Mouse (Mus musculus) megakaryocyte, adult 5-6 weeks (primary cell): ENCODE data around the gene Gdpgp1. TPM values are rescaled to one million over a fixed set of nuclear protein-coding genes. Genes with fewer than 3 reads are reported as not detected.

Experiments used
- ATAC-seq: 2 replicates; pipeline ENCODE4 v1.8.0; 2016; ENCODE audit warnings: mild to moderate bottlenecking, inconsistent platforms; ENCODE audit not compliant: poor library complexity, severe bottlenecking
- total RNA-seq, 2 experiments: library from RNA; stranded (forward) in 1 of 2; stranded (reverse) in 1 of 2; fragments of 153-499, 151-499 nt in 1 of 2; fragments of 221-1000, 200-1000 nt in 1 of 2; gene quantifications; 2 replicates each; pipeline versions ENCODE4 v1.2.3 to v1.2.4; 2015 to 2017

Gdpgp1 gene
- total RNA-seq, 2 experiments from 2014 or later = 1.9 to 5.4 TPM

DNA sequence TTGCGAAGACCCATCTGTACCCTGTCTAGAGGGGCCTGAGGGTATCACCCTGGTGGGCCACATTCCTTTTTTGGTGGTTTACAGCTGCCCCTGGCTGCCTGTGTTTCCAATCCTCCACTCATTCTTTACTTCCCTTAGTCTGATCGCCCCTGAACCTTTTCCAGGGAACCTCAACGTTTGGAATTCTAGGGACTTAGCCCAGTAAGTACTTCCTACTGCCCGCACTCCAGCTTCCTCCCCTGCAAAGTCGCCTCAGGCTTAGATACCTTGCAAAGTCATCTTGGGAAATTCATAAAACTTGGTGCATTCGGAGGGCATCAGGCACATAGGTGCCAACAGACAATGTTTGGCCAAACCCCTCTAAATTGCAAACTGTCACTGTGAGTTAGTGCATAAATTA lies 33.4 kb upstream of the Gdpgp1 start:
- no peak for ATAC-seq

DNA sequence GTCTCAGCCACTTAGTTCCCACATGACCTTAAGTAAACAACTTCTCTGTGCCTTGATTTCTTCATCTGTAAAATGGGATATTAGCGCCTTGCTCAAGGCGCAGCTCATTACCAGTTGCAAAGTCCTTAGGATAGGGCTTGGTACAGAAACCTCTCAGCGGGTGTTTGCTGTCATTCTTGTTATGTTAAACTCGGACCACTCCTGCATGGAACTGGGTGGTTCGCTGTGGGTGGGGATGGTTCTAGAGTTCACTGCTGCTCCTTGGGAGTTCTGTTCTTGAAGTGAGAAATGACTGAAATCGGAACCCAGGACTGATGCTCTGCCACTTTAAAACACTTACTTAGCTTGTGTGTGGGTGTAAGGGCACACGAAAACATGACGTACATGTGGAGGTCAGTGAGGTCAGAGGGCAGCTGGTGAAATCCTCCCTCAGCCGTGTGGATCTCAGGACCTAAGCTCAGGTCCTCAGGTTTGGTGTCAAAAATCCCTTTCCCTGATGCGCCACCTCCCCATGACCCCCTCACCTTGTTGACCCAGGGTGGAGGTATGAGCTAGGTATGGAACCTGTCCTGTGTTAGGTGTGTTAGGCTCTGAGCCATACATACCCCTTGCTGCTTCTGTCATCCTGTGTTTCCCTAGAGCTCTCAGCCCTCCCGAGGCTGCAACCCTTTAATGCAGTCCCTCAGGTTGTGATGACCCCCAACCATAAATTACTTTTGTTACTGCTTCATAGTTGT lies 32.6 kb upstream of the Gdpgp1 start:
- ATAC-seq = no peak

DNA sequence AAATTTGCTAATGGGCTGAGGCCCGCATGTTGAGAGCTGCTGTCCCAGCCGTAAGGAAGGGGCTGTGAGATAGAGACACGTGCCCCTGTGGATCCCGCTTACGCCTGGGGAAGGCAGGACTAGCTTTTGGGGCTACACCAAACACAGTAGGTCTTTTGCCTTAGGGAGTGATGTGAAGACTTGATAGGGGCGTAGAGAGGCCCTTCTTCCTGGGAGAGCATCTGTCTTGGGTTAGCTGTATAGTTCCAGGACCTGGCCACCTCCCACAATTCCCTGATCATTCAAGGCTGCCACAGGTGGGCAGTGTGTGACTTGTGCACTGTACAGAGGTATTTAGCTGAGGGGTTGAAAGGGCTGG lies 32.1 kb upstream of the Gdpgp1 start:
- ATAC-seq = no peak

DNA sequence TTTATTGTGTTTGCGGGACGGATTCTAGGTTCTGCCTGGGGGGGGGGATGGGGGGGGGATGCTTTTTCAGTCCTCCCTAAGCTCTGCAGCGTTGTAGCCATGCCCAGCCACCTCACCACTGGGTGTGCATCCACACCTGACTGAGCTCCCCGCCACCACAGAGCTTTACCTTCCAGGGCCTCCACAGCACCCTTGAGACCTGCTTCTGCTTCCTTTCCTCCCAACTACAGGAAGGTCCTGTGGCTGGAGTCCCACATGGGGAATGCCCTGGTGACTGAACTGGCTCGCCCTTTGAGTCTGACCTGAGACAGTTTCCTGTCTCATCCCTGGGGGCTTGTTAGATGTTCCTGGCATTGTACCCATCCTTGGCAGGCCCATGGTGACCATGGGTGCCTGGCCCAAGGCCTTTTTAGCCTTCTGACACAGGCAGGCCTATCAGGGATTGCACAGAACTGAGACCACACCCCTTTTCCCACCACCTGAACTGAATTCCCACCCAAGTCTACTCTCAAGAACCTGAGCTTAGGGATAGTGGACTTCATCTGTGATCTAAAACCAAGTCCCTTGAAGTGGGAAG lies 31.6 kb upstream of the Gdpgp1 start:
- ATAC-seq = no peak

DNA sequence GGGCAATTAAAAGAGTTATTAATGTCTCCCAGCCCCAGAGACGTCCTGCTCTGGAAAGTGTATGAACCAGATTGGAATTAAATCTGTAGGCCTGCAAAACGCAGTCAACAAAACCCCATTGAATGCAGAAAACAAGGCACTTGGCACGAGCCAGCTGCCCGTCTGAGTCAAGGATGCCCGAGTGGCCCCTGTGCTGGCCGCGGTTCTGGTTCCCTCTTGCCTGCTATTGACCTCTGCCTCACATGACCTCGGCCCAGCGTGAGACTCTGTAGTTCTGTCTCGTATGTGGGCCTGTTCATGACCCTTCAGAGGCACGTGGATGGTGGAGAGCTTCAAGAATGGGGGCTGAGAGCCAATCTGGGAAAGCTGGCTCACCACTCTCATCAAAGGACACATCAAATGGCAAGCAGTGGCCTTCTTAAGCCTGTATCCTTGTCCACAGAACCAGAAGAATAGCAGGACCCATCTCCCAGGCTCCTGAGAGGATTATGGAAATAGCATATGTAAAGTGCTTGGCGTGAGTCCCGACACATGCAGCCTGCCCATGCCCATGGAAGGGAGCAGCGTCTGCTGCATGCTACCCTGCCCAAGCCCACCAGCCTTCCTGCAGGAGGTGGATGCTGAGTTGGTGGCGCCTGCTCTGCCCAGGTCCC lies 30.7 kb upstream of the Gdpgp1 start:
- ATAC-seq = no peak

DNA sequence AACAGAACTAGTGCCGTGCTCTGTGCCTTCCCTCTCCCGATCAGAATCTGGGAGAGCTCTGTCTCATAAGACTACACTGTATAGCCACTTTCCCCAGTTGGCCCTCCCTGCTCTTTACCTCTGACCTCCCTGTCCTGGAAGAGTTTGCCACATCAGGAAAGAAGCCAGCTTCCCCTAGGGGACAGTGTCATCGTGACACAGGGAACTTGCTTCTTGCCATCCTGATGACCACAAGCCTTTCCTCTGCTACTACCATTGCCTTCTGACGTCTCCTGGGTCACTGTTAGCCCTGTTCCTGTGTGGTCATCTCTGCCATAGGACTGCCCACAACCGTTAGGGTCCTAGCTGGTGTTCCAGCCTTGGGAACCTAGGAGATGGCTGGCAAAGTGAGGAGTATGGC lies 29.7 kb upstream of the Gdpgp1 start:
- peak; percentile 53 for ATAC-seq

DNA sequence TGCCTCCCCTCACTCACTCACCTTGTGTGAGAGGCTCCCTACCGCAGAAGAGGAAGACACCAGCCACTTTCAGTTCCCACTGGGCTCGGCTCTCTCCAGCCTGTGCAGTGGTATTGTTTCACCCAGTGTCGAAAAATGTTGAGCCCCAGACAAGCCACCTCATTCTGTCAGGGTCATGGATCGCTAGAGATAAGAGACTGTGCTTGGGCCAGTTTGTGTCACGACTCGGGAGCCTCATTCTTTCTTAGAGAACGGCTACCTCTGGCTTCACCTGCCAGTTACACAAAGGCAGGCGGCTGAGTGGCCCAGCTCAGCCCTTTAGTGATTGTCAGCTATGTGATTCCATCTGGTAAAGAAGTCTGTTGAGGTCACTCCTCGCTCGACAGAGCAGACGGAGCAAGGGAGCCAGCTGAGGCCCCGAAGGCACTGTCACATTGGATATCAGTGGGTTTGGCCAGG lies 29.0 kb upstream of the Gdpgp1 start:
- ATAC-seq = peak; percentile 62

DNA sequence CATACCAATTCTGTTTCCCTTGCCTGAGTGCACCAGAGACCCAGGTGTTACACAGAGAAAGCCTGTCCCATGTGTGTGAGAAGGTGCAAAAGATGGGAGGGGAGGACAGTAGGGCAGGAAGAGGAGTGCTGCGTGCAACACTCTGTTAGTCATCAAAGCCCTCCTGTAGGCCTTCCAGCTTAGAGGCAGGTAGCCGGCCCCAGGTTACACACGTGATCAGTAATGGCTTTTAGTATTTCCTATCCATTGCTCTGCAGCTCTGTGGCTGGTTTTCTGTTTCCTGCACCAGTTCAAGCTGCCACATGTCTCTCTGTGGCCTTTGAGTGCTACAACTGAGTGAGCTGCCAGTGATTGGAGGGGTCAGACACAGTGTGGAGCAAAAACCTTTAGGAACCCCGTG lies 28.3 kb upstream of the Gdpgp1 start:
- no peak for ATAC-seq

DNA sequence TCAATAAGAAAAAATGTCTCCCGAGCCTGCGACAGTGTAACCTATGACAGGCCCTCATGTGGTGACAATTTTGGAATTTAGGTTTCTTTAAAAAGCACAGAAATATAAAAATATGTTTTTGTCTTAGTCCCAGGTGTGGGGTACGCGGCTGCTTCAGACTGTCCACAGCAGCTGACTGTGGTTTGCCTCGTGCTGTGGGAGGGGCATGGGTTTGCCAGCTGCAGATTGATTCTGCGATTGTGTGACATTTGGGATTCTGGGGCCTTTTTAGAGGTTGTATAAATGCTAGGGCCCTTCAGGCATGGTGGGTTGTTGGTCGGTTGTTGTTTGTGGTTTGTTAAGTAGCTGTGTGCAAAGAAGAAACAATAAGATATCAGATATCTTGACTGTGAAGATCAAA lies 27.7 kb upstream of the Gdpgp1 start:
- no peak for ATAC-seq

DNA sequence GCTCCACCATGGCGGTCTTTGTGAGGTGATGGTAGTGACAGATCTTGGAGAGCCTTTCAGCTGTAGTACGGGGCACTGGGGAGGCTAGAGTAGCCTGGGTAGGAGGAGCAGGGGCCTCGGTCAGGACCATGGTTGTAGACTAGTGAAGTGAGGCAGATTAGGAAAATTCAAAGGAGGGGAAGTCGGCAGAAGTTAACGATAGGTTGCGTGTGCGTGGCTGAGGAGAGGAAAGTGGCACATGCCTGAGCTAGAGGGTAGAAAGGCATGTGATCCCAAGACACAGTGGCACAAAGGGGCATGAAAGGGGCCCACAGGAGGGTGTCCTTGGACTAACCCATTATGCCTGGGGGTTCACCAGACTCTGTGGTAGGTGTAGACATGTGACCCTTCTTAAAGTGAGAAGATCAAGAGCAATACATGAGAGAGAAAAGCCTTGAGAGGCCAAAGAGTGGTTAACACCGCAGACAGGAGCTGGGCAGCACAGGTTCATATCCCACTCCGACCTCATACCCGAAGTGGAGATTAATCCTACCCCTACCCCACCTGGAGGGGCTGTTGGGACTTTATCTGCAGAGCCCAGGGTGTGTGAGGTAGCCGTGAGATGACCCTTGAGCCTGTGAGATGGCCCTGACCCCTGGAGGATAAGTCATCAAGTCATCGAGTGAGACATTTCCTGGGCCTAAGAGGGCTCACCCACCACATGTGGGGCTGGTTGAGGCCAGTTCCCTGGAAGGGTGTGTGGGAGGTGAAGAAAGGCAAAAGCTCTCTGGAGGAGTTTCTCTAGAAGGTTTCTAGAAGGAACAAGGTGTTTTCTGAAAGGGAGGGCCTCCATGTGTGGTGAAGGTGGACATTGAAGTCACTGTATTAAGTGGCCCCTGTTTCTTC lies 26.7 kb upstream of the Gdpgp1 start:
- no peak for ATAC-seq

DNA sequence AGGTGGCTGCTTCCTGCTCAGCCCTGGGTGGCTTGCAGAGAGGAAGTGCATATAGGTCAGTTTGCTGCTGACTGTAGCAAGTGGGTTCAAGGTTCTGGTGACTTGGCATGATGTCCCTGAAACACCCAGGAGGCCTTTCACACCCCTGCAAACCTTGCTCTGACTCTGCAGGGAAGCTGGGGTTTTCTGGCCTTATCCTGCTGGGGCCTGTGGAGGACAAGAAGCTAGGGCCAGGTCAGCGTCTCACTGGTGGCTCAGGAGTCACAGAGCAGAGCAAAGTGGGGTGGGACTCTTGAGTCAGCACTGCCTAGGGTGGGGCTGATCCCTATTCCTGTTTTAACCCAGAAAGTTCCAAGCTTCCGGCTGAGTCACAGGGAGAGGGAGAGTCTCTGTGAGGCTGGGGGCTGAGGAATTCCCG lies 25.3 kb upstream of the Gdpgp1 start:
- peak; percentile 19 for ATAC-seq

DNA sequence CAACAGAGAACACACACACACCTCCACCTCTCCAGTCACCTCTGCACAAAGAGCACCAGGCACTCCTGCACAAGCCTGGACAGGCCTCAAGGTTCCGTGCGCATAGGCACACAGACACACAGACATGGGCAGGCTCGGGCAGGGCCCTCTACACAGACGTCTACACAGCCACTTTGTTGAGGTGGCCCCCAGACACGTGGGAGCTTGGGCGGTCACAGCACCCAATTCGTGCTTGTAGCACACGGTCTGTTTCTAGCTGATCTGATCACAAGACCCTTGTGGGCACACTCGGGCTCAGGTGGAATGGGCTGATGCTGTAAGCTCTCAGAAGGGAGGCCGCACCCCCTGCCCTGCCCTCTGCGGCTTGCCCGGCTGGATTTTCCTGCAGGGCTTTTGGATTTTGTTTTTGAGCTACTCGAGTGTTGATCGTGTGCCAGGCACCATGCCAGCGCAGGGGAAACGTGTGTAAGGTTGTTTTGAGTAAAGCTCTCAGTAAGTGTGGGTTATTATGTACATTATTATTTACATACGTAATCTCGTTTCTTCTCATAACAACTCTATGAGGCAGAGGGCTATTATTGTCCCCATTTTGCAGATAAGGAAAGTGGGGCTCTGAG lies 24.5 kb upstream of the Gdpgp1 start:
- ATAC-seq = no peak

DNA sequence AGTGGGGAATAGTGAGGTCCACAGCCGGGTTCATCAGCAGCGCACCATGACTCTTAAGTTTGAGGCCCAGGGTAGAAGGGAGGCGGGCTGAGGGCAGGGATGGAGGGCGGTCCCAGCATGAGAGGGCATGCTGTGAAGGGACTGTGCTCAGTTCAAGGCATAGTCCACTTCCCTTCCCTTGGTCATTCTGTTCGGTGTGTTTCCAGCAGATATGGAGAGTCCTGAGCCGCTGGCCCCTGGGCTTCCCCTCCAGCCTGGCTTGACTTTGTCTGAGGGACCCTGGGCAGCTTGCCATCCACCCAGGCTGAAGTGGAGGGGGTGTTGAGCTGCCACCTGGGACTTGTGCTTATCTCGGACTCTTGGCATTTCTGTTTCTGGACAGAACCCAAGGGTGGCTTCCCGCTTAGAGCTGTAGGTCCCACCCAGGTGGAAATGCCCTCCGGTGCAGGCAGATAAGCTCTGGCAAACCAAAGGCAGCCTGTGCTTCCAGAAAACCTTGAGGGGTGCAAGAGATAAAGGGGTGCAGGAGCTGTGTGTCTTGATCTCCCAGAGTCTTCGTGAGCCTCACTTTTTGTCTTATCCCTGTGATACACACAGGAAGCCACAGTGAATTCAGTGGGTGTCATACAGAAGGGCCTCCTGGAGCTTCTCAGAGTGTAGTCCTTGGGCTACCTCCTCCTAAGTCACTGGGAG lies 23.8 kb upstream of the Gdpgp1 start:
- peak; percentile 50 for ATAC-seq

DNA sequence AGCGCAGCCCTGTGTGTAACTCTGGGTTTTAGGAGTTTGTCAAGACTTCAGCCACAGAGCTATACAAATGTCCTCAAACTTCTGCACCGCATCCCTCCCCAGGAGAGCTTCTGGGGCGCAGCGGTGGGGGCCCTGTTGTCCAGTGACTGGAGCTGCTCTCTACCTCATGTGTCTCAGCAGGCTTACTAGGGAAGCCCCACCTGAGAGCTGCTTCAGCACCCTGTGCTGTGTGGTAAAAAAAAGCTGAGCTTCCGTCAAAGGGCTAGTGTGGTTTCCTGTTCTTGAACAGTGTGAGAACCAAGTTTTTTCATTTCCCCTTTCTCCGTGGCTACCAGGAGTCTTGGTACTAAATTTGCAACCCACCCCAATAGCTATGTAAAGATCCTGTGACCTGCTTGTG lies 23.0 kb upstream of the Gdpgp1 start:
- ATAC-seq = peak; percentile 78

DNA sequence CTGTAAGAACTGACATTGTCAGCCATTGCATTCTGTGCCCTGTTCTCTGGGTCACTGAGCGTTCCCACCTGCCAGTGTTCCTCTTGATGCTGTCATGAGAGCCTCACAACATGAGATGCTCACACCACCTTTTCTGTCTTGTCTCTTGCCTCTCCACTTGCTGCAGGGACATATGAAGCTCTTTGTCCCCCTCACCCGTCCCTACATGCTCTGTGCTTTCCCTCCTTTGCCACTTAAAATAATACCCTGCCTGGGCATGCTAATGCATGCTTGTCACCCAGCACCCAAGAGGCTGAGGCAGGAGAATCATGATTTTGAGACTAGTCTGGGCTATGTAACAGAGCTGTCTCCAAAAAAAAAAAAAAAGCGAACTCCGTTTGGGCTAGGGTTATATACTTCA lies 21.7 kb upstream of the Gdpgp1 start:
- no peak for ATAC-seq

DNA sequence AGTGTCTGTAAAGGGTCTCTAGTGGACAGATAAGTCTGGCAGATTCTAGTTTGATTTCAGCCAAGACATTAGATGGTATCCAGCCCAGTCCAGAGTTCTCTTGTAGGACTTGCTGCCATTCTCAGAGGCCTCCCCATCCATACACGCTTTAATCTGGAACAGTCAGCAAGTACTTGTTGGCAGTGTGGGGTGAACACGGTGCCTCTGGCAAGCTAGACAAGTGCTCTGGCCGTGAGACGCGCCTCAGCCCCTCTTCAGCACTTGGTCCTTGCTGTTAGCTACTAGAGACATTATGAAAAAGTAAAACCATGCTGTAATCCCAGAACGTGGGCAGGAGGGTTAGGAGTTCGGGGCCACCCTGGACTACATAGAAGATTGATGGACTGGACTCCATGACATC lies 19.1 kb upstream of the Gdpgp1 start:
- ATAC-seq = no peak

DNA sequence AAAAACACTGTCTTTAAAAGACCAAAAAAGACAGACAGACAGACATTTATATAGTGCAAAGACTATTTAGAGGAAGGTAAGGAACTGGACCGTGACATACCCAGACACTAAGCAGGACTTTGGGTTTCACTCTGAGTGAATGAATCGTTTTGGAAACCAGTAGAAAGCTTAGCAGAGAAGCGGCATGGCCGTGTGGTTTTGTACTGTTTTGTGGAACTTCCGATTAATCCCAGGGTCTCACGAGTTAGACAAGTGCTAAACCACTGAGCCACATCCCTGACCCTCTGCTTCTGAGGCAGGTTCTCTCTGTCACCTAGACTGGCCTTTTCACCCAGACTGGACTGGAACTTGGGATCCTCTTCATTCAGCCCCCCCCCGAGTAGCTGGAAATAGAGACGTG lies 18.2 kb upstream of the Gdpgp1 start:
- no peak for ATAC-seq

DNA sequence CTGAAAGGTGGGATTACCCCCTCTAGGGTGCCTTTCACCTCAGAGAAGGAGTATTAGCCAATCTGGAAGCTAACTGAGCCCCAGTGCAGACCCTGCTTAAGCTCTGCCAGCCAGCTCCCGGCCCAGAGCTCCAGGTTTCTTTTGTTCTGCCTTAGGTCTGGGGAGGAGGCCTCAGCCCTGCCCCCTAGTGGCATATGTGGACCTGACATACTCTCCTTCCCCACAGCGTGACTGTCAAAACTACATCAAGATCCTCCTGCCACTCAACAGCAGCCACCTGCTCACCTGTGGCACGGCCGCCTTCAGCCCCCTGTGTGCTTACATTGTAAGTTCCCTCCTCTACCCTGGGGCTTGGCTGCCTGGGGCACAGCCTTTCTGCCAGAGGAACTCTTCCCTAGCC lies 17.3 kb upstream of the Gdpgp1 start:
- ATAC-seq = peak; percentile 95

DNA sequence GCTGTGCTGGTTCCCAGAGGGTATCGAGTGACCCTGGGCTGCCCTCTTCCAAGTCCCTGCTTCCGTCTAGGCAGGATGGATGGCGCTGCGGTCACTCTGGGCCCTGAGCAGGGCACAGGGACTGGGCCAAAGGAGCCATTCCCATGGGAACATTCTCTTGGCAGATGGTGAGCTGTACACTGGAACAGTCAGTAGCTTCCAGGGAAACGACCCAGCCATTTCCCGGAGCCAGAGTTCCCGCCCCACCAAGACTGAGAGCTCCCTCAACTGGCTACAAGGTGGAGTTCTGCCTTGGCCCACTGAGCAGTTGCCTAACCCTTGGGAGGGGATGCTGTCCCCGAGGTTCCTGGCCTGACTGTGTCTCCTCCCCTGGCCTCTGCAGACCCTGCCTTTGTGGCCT lies 16.1 kb upstream of the Gdpgp1 start:
- ATAC-seq = no peak

DNA sequence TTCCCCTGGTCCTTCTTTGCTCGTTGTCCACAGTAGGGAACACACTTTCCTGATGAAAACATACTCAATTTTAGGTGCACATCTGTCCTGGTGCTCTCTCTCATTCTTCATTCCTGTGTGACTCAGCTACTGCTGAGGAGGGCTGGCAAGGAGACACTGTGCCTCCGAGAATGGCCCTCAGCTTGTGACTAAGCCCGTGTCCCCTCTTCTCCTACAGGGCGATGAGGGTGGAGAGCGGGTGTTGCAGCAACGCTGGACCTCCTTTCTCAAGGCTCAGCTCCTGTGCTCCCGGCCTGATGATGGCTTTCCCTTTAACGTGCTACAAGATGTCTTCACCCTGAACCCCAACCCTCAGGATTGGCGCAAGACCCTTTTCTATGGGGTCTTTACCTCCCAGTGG lies 14.0 kb upstream of the Gdpgp1 start:
- no peak for ATAC-seq
